Mouse (Mus musculus) myocyte (in vitro differentiated cells): Measurements from ENCODE around the gene Rgr.

Experiments used
- MAX ChIP-seq: IDR thresholded peaks from one replicate; pipeline ENCODE4 v1.6.1; 2011; ENCODE audit warnings: low read depth, mild to moderate bottlenecking, control low read depth
- POLR2A ChIP-seq: IDR thresholded peaks from one replicate; pipeline ENCODE4 v1.6.1; 2011; ENCODE audit warnings: low read depth, mild to moderate bottlenecking, control low read depth, moderate library complexity; ENCODE audit not compliant: insufficient read length
- USF1 ChIP-seq: IDR thresholded peaks from one replicate; pipeline ENCODE4 v1.6.1; 2011; ENCODE audit warnings: low read depth, mild to moderate bottlenecking, control low read depth, moderate library complexity

GRCm38 (mm10) chr14:37032481-37033104, 16.2 kb downstream of the Rgr start:
- TF ChIP-seq POLR2A (no peak), MAX (no peak), USF1 (no peak)
